Comparison of ENCODE assay signal across 13 mouse cellular contexts in the genomic region with DNA sequence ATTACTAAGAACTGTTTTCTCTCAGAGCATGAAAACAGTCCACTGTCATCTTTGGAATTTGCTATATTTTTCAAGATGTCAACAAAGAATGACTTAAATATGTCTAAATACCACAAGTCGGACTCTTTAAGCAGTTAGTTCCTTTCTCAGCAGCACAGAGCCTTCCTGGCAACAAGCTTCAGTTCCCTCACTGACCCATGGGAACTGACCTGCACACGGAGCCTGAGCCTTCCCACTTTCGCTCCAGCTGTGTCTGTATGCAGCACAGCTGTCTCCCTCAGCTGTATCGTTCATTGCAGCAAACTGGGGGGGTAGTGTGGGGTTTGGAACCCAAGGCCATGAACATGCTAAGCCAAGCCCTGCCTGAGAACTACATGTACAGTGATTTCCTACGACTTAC.
A peak's percentile ranks its signal among the peaks of the same experiment; 100 is the strongest.
DNase-seq lines count a peak whose midpoint lies in the region; ATAC-seq and TF ChIP-seq lines count a peak whose summit lies in the region.
"Had no signal": no experiment of that assay in that cellular context is flagged by ENCODE, and none has a peak within 500 bp of the region (broad histone marks: within the 10 kb centered on the region; RNA-seq: fewer than 3 reads in every experiment).

No protein-coding gene starts in this region.

- H3K4me2 ChIP-seq in heart, postnatal 0 days (ENCODE audit: low read depth, low read length) = no peak overlapping the region
- H3K4me2 ChIP-seq in hindbrain, embryonic 11.5 days (replicated peaks; ENCODE audit: low read depth, low read length) = no peak overlapping the region
- H3K4me2 ChIP-seq: forebrain, embryonic 12.5 days; liver, embryonic 15.5 days; neural tube, embryonic 15.5 days had no signal

- H3K9me3 ChIP-seq in heart, postnatal 0 days (replicated peaks; ENCODE audit: control insufficient read depth, low read length) = no peaks in the 10 kb centered on the region
- H3K9me3 ChIP-seq in hindbrain, embryonic 11.5 days (ENCODE audit: control insufficient read depth, low read length) = no peaks in the 10 kb centered on the region
- H3K9me3 ChIP-seq: forebrain, embryonic 12.5 days; liver, embryonic 15.5 days; neural tube, embryonic 15.5 days had no signal

- no peak overlapping the region for H3K9ac ChIP-seq in heart, postnatal 0 days (replicated peaks; ENCODE audit: low read depth, low read length)
- H3K9ac ChIP-seq in hindbrain, embryonic 11.5 days (ENCODE audit: low read depth, low read length) = no peak overlapping the region
- H3K9ac ChIP-seq: forebrain, embryonic 12.5 days; liver, embryonic 15.5 days; neural tube, embryonic 15.5 days had no signal

- H3K27me3 ChIP-seq in heart, postnatal 0 days (ENCODE audit: control insufficient read depth, insufficient read depth, low read length) = no peaks in the 10 kb centered on the region
- H3K27me3 ChIP-seq in hindbrain, embryonic 11.5 days (ENCODE audit: control insufficient read depth, insufficient read depth, low read length) = no peaks in the 10 kb centered on the region
- H3K27me3 ChIP-seq: forebrain, embryonic 12.5 days; liver, embryonic 15.5 days; neural tube, embryonic 15.5 days had no signal

- ATAC-seq in heart, postnatal 0 days (ENCODE audit: insufficient read depth, low read depth) = no peak
- ATAC-seq in hindbrain, embryonic 11.5 days (ENCODE audit: low FRiP score) = no peak
- ATAC-seq in frontal cortex, adult (ENCODE audit: low TSS enrichment) = no peak
- ATAC-seq: hindbrain, postnatal 0 days had no signal

- DNase-seq in kidney, postnatal 10 days = peak; percentile 55
- DNase-seq in kidney, adult 8-10 months = no peak
- DNase-seq in adipocyte (ENCODE audit: low spot score) = peak; percentile 38
- DNase-seq in heart, postnatal 0 days (ENCODE audit: low spot score) = peak; percentile 23
- peak; percentile 8 for DNase-seq in lung, postnatal 36 days
- DNase-seq in hindbrain, embryonic 11.5 days (ENCODE audit: low spot score) = no peak
- DNase-seq: cerebellum, postnatal 10 days; thymus, adult 18-20 months had no signal

- H3K36me3 ChIP-seq in heart, postnatal 0 days (replicated peaks; ENCODE audit: control insufficient read depth, insufficient read depth, low read length) = no peaks in the 10 kb centered on the region
- H3K36me3 ChIP-seq in hindbrain, embryonic 11.5 days (ENCODE audit: control insufficient read depth, insufficient read depth, low read length) = no peaks in the 10 kb centered on the region
- H3K36me3 ChIP-seq: forebrain, embryonic 12.5 days; liver, embryonic 15.5 days; neural tube, embryonic 15.5 days had no signal

- no peak for TF ChIP-seq CTCF in heart, postnatal 0 days (IDR thresholded peaks at IDR 0.05; ENCODE audit: low read depth)

- H3K4me1 ChIP-seq in heart, postnatal 0 days (ENCODE audit: control insufficient read depth, insufficient read depth) = no peaks in the 10 kb centered on the region
- H3K4me1 ChIP-seq in hindbrain, embryonic 11.5 days (replicated peaks; ENCODE audit: control insufficient read depth, insufficient read depth, low read length) = no peaks in the 10 kb centered on the region
- H3K4me1 ChIP-seq: forebrain, embryonic 12.5 days; liver, embryonic 15.5 days; neural tube, embryonic 15.5 days had no signal

- no peak overlapping the region for H3K27ac ChIP-seq in heart, postnatal 0 days (ENCODE audit: low read depth)
- no peak overlapping the region for H3K27ac ChIP-seq in hindbrain, embryonic 11.5 days (ENCODE audit: low read depth, low read length)
- H3K27ac ChIP-seq: forebrain, embryonic 12.5 days; hindbrain, postnatal 0 days; liver, embryonic 15.5 days; neural tube, embryonic 15.5 days had no signal

- no peak overlapping the region for H3K4me3 ChIP-seq in heart, postnatal 0 days (ENCODE audit: low read depth, low read length)
- H3K4me3 ChIP-seq in hindbrain, embryonic 11.5 days (ENCODE audit: low read depth, low read length) = no peak overlapping the region
- H3K4me3 ChIP-seq: forebrain, embryonic 12.5 days; liver, embryonic 15.5 days; neural tube, embryonic 15.5 days had no signal

- 65% methylated on average over 5 of the region's 5 CpGs for WGBS in heart, postnatal 0 days
- WGBS in hindbrain, embryonic 11.5 days = 73% methylated on average over 5 of the region's 5 CpGs

- TF ChIP-seq EP300 in heart, postnatal 0 days (IDR thresholded peaks at IDR 0.05; ENCODE audit: low read depth) = no peak

Comparison
In these comparisons a context has a peak if more than half of its experiments do, and no peak if none do; other contexts are left out.
1. DNase-seq: peak in kidney, postnatal 10 days (single experiment), adipocyte (single experiment), heart, postnatal 0 days (single experiment) and lung, postnatal 36 days (single experiment); none in kidney, adult 8-10 months (0 of 2) and hindbrain, embryonic 11.5 days (single experiment).